Mouse (Mus musculus): ENCODE data around the gene Bst1. TPM values are rescaled to one million over a fixed set of nuclear protein-coding genes. Genes with fewer than 3 reads are reported as not detected.

The Bst1 gene
- total and polyA plus RNA-seq, 3 experiments = not detected

GRCm38 (mm10) chr5:43814536-43814935, 4.1 kb upstream of the Bst1 start:
- H3K79me2 ChIP-seq (ENCODE audit: control insufficient read depth, insufficient read depth, low read length, poor library complexity) = no peaks in the 10 kb centered on the region
- DNase-seq (ENCODE audit: low read depth, low spot score) = no peak
- no peaks in the 10 kb centered on the region for H3K36me3 ChIP-seq (ENCODE audit: control insufficient read depth in 1 of 2, insufficient read depth in 2 of 2, low read length in 2 of 2)
- no peaks in the 10 kb centered on the region for H3K4me1 ChIP-seq (ENCODE audit: control insufficient read depth in 1 of 2, insufficient read depth in 2 of 2, low read length in 2 of 2)
- H3K27me3 ChIP-seq (ENCODE audit: control insufficient read depth in 1 of 2, insufficient read depth in 2 of 2, low read length in 2 of 2) = peaks cover 2 to 10% of the 10 kb centered on the region in 2 experiments
- H3K9me3 ChIP-seq (replicated peaks; ENCODE audit: insufficient read depth, low read length) = no peaks in the 10 kb centered on the region
- no peak overlapping the region for H3K4me3 ChIP-seq (ENCODE audit: control insufficient read depth in 1 of 2, insufficient read depth in 1 of 2, low read depth in 2 of 2, low read length in 2 of 2)
- no peak overlapping the region for H3K9ac ChIP-seq (ENCODE audit: control insufficient read depth, low read depth, low read length, poor library complexity, severe bottlenecking)
- TF ChIP-seq MAZ (IDR thresholded peaks at IDR 0.05; ENCODE audit: low read depth, low read length) (no peak), ZMIZ1 (IDR thresholded peaks at IDR 0.05; ENCODE audit: low read depth, low read length) (no peak), ZNF384 (IDR thresholded peaks at IDR 0.05; ENCODE audit: low read depth, low read length) (no peak), NRF1 (IDR thresholded peaks at IDR 0.05; ENCODE audit: insufficient read depth, low read depth, low read length, poor library complexity, severe bottlenecking) (no peak), BHLHE40 (IDR thresholded peaks at IDR 0.05; ENCODE audit: borderline replicate concordance, low read depth, low read length) (no peak)
- H3K27ac ChIP-seq (ENCODE audit: control insufficient read depth, low read depth, low read length) = no peak overlapping the region

DNA sequence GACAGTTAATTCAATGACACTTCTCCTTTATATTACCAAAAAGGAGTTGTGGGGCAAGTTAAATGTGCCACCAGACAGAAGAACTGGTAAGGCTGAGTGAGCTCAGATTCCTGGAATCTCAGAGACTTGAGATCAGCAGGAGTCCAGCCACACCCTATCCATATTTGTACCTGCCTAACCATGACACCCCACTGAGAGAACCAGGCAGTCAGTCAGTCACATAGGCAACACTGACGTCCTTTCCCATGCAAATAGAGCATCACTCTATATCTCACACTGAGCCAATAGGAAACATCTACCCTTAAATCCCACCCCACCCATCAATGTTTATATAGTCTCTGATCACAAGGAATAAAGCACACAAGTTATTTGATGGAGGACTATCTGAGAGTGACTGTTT, 2.9 kb upstream of the Bst1 start:
- no peaks in the 10 kb centered on the region for H3K4me1 ChIP-seq (ENCODE audit: control insufficient read depth in 1 of 2, insufficient read depth in 2 of 2, low read length in 2 of 2)
- no peaks in the 10 kb centered on the region for H3K9me3 ChIP-seq (replicated peaks; ENCODE audit: insufficient read depth, low read length)
- H3K36me3 ChIP-seq (ENCODE audit: control insufficient read depth in 1 of 2, insufficient read depth in 2 of 2, low read length in 2 of 2) = no peaks in the 10 kb centered on the region
- H3K79me2 ChIP-seq (ENCODE audit: control insufficient read depth, insufficient read depth, low read length, poor library complexity) = no peaks in the 10 kb centered on the region
- DNase-seq (ENCODE audit: low read depth, low spot score) = no peak
- TF ChIP-seq POLR2AphosphoS5 (IDR thresholded peaks at IDR 0.05; ENCODE audit: borderline replicate concordance, low read depth, low read length) (no peak), GATA1 (IDR thresholded peaks at IDR 0.05; ENCODE audit: low read depth, low read length) (no peak), ETS1 (IDR thresholded peaks at IDR 0.05; ENCODE audit: low read depth, low read length) (no peak), E2F4 (IDR thresholded peaks at IDR 0.05; ENCODE audit: borderline replicate concordance, low read depth, low read length) (no peak)
- no peak overlapping the region for H3K4me3 ChIP-seq (ENCODE audit: control insufficient read depth in 1 of 2, insufficient read depth in 1 of 2, low read depth in 2 of 2, low read length in 2 of 2)
- H3K27me3 ChIP-seq (ENCODE audit: control insufficient read depth in 1 of 2, insufficient read depth in 2 of 2, low read length in 2 of 2) = peaks cover 2 to 10% of the 10 kb centered on the region in 2 experiments
- no peak overlapping the region for H3K9ac ChIP-seq (ENCODE audit: control insufficient read depth, low read depth, low read length, poor library complexity, severe bottlenecking)
- no peak overlapping the region for H3K27ac ChIP-seq (ENCODE audit: control insufficient read depth, low read depth, low read length)

DNA sequence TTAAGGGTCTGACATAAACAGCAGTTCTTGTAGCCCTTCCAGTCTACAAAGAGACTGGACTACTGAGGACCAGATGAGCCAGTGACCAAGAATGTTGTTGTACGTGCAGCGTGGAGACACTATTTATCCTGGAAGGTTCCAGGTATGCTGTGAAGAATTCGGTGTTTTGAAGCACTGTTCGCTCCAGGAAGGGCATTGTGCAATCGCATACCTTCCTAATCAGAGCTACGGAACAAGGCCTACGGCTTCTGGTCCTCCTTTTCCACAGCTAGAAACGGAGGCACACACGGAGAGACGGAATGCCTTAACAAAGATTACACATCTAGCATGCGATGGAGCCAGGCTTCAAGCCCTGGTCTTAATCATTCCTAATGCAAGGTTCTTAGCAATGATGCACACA, 2.1 kb downstream of the Bst1 start:
- Histone ChIP-seq H3K9me3 (replicated peaks; ENCODE audit: insufficient read depth, low read length) (no peaks in the 10 kb centered on the region), H3K79me2 (ENCODE audit: control insufficient read depth, insufficient read depth, low read length, poor library complexity) (no peaks in the 10 kb centered on the region), H3K27me3 (ENCODE audit: control insufficient read depth in 1 of 2, insufficient read depth in 2 of 2, low read length in 2 of 2) (peaks cover under 1 to 10% of the 10 kb centered on the region in 2 experiments; a peak in 2 of 4 replicates), H3K9ac (ENCODE audit: control insufficient read depth, low read depth, low read length, poor library complexity, severe bottlenecking) (no peak overlapping the region), H3K4me1 (ENCODE audit: control insufficient read depth in 1 of 2, insufficient read depth in 2 of 2, low read length in 2 of 2) (no peaks in the 10 kb centered on the region), H3K4me3 (ENCODE audit: control insufficient read depth in 1 of 2, insufficient read depth in 1 of 2, low read depth in 2 of 2, low read length in 2 of 2) (no peak overlapping the region), H3K36me3 (ENCODE audit: control insufficient read depth in 1 of 2, insufficient read depth in 2 of 2, low read length in 2 of 2) (no peaks in the 10 kb centered on the region), H3K27ac (ENCODE audit: control insufficient read depth, low read depth, low read length) (no peak overlapping the region)
- no peak for DNase-seq (ENCODE audit: low read depth, low spot score)
- TF ChIP-seq ELF1 (IDR thresholded peaks at IDR 0.05; ENCODE audit: low read depth, low read length) (no peak), ZNF384 (IDR thresholded peaks at IDR 0.05; ENCODE audit: low read depth, low read length) (no peak), USF2 (IDR thresholded peaks at IDR 0.05; ENCODE audit: borderline replicate concordance in 1 of 2, insufficient read depth in 1 of 2, low read depth in 1 of 2, low read length in 2 of 2) (no peak), ZKSCAN1 (IDR thresholded peaks at IDR 0.05; ENCODE audit: low read depth, low read length) (no peak), POLR2AphosphoS2 (IDR thresholded peaks at IDR 0.05; ENCODE audit: low read length) (no peak), POLR2A (IDR thresholded peaks at IDR 0.05; ENCODE audit: control insufficient read depth in 1 of 2, insufficient read depth in 1 of 2, low read depth in 1 of 2, low read length in 2 of 2, poor library complexity in 1 of 2) (no peak), NELFE (IDR thresholded peaks at IDR 0.05; ENCODE audit: low read depth, low read length) (no peak), ETS1 (IDR thresholded peaks at IDR 0.05; ENCODE audit: low read depth, low read length) (no peak), MAZ (IDR thresholded peaks at IDR 0.05; ENCODE audit: low read depth, low read length) (no peak), HCFC1 (IDR thresholded peaks at IDR 0.05; ENCODE audit: low read depth, low read length) (no peak), CHD1 (IDR thresholded peaks at IDR 0.05; ENCODE audit: low read depth, low read length) (no peak), TBP (IDR thresholded peaks at IDR 0.05; ENCODE audit: low read depth, low read length) (no peak), POLR2AphosphoS5 (IDR thresholded peaks at IDR 0.05; ENCODE audit: borderline replicate concordance, low read depth, low read length) (no peak), KAT2A (conservative IDR thresholded peaks at IDR 0.05; ENCODE audit: low read depth, low read length) (no peak), RCOR1 (IDR thresholded peaks at IDR 0.05; ENCODE audit: low read depth, low read length) (no peak), MAFK (IDR thresholded peaks at IDR 0.05; ENCODE audit: borderline replicate concordance, low read depth, low read length) (no peak)
